In the genomic region with DNA sequence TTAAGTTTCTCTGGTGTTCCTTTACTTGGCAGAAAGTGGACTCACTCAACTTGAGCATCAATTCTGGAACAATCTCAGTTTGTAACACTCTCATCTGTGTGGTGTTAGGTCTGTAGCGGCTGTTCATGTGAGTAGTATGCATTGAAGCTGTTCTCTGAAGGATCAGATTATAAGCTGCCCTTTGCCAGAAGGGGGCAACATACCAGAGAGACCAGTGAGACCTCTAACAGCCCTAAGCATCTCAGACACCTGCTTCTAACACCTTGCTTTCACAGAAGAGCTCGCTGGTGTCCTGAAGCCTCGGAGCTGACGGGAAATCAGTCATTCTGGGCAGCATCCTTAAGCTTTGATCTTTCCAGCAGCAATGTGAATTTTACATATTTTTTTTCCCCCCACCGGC, we compare ENCODE assay signal across 12 mouse cellular contexts. TPM values are rescaled to one million over a fixed set of nuclear protein-coding genes. Genes with fewer than 3 reads are reported as not detected.
DNase-seq lines count a peak whose midpoint lies in the region; ATAC-seq and TF ChIP-seq lines count a peak whose summit lies in the region.
"Had no signal": no experiment of that assay in that cellular context is flagged by ENCODE, and none has a peak within 500 bp of the region (broad histone marks: within the 10 kb centered on the region; RNA-seq: fewer than 3 reads in every experiment).

No protein-coding gene starts in this region.

- no peaks in the 10 kb centered on the region for H3K27me3 ChIP-seq in MEL (ENCODE audit: control insufficient read depth in 1 of 2, insufficient read depth in 2 of 2, low read length in 2 of 2)

- H3K9ac ChIP-seq in MEL (ENCODE audit: control insufficient read depth, low read depth, low read length, poor library complexity, severe bottlenecking), result no peak overlapping the region
- H3K9ac ChIP-seq: heart, embryonic 12.5 days had no signal

- no peak overlapping the region for H3K4me3 ChIP-seq in layer of hippocampus, adult 2 months
- H3K4me3 ChIP-seq in MEL (ENCODE audit: control insufficient read depth in 1 of 2, insufficient read depth in 1 of 2, low read depth in 2 of 2, low read length in 2 of 2), result no peak overlapping the region
- H3K4me3 ChIP-seq: gastrocnemius, adult 2 months; heart, embryonic 12.5 days had no signal

- no peak for TF ChIP-seq RAD21 in MEL (IDR thresholded peaks at IDR 0.05; ENCODE audit: low read depth, low read length)

- ATAC-seq in monocyte, adult 5-6 weeks (replicated peaks; ENCODE audit: insufficient number of reproducible peaks, low FRiP score, low TSS enrichment, poor library complexity, severe bottlenecking), result no peak
- ATAC-seq in granulocyte monocyte progenitor cell, adult 5-6 weeks (replicated peaks; ENCODE audit: poor library complexity, severe bottlenecking), result no peak

- no peaks in the 10 kb centered on the region for H3K79me2 ChIP-seq in MEL (ENCODE audit: control insufficient read depth, insufficient read depth, low read length, poor library complexity)

- no peaks in the 10 kb centered on the region for H3K36me3 ChIP-seq in MEL (ENCODE audit: control insufficient read depth in 1 of 2, insufficient read depth in 2 of 2, low read length in 2 of 2)
- H3K36me3 ChIP-seq: heart, embryonic 12.5 days had no signal

- H3K9me3 ChIP-seq in MEL (replicated peaks; ENCODE audit: insufficient read depth, low read length), result no peaks in the 10 kb centered on the region
- H3K9me3 ChIP-seq: heart, embryonic 12.5 days had no signal

- no peak for TF ChIP-seq POLR2A in MEL (IDR thresholded peaks at IDR 0.05; ENCODE audit: control insufficient read depth in 1 of 2, insufficient read depth in 1 of 2, low read depth in 1 of 2, low read length in 2 of 2, poor library complexity in 1 of 2)

- no peak for TF ChIP-seq EP300 in MEL (IDR thresholded peaks at IDR 0.05; ENCODE audit: low read depth in 1 of 2, low read length in 2 of 2)

- H3K4me1 ChIP-seq in MEL (ENCODE audit: control insufficient read depth in 1 of 2, insufficient read depth in 2 of 2, low read length in 2 of 2), result no peaks in the 10 kb centered on the region

- peak; percentile 43 for TF ChIP-seq CTCF in layer of hippocampus, adult 2 months (conservative IDR thresholded peaks at IDR 0.05)
- peak; percentile 10 to 41 (median 19); a peak in 3 of 6 replicates for TF ChIP-seq CTCF in MEL (IDR thresholded peaks at IDR 0.05 in 2 of 3, conservative IDR thresholded peaks at IDR 0.05 in 1 of 3; ENCODE audit: control insufficient read depth in 1 of 3, insufficient read depth in 1 of 3, low read depth in 2 of 3, low read length in 3 of 3, poor library complexity in 1 of 3, severe bottlenecking in 1 of 3)

- DNase-seq in layer of hippocampus, adult 2 months (ENCODE audit: low spot score in 2 of 2), result no peak
- DNase-seq in layer of hippocampus, adult 18-20 months (ENCODE audit: low spot score in 2 of 2), result no peak
- DNase-seq in A20 (ENCODE audit: low read depth, low spot score) (peak; percentile 59), MEL (ENCODE audit: low read depth, low spot score) (peak; percentile 34)
- DNase-seq in retina, postnatal 1 day, result peak; percentile 27
- DNase-seq: adrenal gland, adult 8-10 months; gastrocnemius, adult 2 months; kidney, adult 9 months; layer of hippocampus, adult 9-11 months had no signal

- no peak overlapping the region for H3K27ac ChIP-seq in layer of hippocampus, adult 2 months
- H3K27ac ChIP-seq in MEL (ENCODE audit: control insufficient read depth, low read depth, low read length), result no peak overlapping the region
- H3K27ac ChIP-seq: gastrocnemius, adult 2 months had no signal

TF ChIP-seq in MEL, 35 proteins besides CTCF, POLR2A, EP300 and RAD21:
- TF ChIP-seq TBP (IDR thresholded peaks at IDR 0.05; ENCODE audit: low read depth, low read length), result no peak
- no peak for TF ChIP-seq HCFC1 (IDR thresholded peaks at IDR 0.05; ENCODE audit: low read depth, low read length)
- TF ChIP-seq ZNF384 (IDR thresholded peaks at IDR 0.05; ENCODE audit: low read depth, low read length), result peak; percentile 34; the same call in 1 of the 2 replicates

RNA-seq across cellular contexts. Expression of gene 1700010I14Rik, which starts 42.0 kb away (rescaled TPM):
- 1 to 10 TPM; 1.7 to 2.0 TPM for total RNA-seq in layer of hippocampus, adult 2 months (2021)
- total RNA-seq in layer of hippocampus, adult 18-20 months (2021), result 1 to 10 TPM; 1.6 to 1.7 TPM
- 0.23 and 0.33 TPM in 2 replicates for total RNA-seq in MEL (2012; rRNA removed)
- 1 to 10 TPM in 1 of 2 experiments, not detected in 1; 2.2 TPM for polyA plus RNA-seq in MEL (2012; ENCODE audit: insufficient read depth in 1 of 2, insufficient read length in 2 of 2, low read depth in 1 of 2, low replicate concordance in 2 of 2, missing spikeins in 1 of 2)
- total RNA-seq in monocyte, adult 5-6 weeks (2017), result 3.6 to 8.1 TPM (median 6.1 TPM) in 3 replicates
- 5.2 and 5.3 TPM in 2 replicates for total RNA-seq in granulocyte monocyte progenitor cell, adult 5-6 weeks (2014; fragmentation: Nextera tagmentation)
- total RNA-seq in granulocyte monocyte progenitor cell, adult 5-6 weeks (2017), result 6.5 and 7.9 TPM in 2 replicates

Comparison
In these comparisons a context has a peak if more than half of its experiments do, and no peak if none do; other contexts are left out.
1. DNase-seq: peak in A20 (single experiment), MEL (single experiment) and retina, postnatal 1 day (single experiment); none in layer of hippocampus, adult 2 months (0 of 2) and layer of hippocampus, adult 18-20 months (0 of 2).